20 mouse cellular contexts compared by ENCODE assay signal in genomic region chr11:37735501-37735900, GRCm38 (mm10).
"Had no signal": no experiment of that assay in that cellular context is flagged by ENCODE, and none has a peak within 500 bp of the region (broad histone marks: within the 10 kb centered on the region; RNA-seq: fewer than 3 reads in every experiment).

No protein-coding gene starts in this region.

- H3K27ac ChIP-seq: kidney, embryonic 15.5 days; limb, embryonic 10.5 days; limb, embryonic 13.5 days; liver, embryonic 12.5 days; liver, embryonic 15.5 days; lung, embryonic 15.5 days; stomach, postnatal 0 days had no signal

- H3K9me3 ChIP-seq: kidney, embryonic 15.5 days; limb, embryonic 10.5 days; limb, embryonic 13.5 days; liver, embryonic 12.5 days; liver, embryonic 15.5 days; lung, embryonic 15.5 days; megakaryocyte, embryonic 14.5 days had no signal

- DNase-seq: kidney, adult 8-10 months; kidney, postnatal 10 days; kidney, postnatal 36 days; liver; lung, adult 18-20 months; midbrain, embryonic 14.5 days; right cerebral cortex, adult 18-20 months; right cerebral cortex, postnatal 14 days; right cerebral cortex, postnatal 4 days; thymus, adult 2 months; thymus, postnatal 14 days; thymus, postnatal 4 days had no signal

- H3K36me3 ChIP-seq: kidney, embryonic 15.5 days; limb, embryonic 10.5 days; limb, embryonic 13.5 days; liver, embryonic 12.5 days; liver, embryonic 15.5 days; lung, embryonic 15.5 days had no signal

- H3K4me3 ChIP-seq: kidney, embryonic 15.5 days; limb, embryonic 10.5 days; limb, embryonic 13.5 days; liver, embryonic 12.5 days; liver, embryonic 15.5 days; lung, embryonic 15.5 days; megakaryocyte, embryonic 14.5 days had no signal

- ATAC-seq: liver, embryonic 12.5 days had no signal

- H3K27me3 ChIP-seq: kidney, embryonic 15.5 days; limb, embryonic 13.5 days; liver, embryonic 12.5 days; liver, embryonic 15.5 days; lung, embryonic 15.5 days; megakaryocyte, embryonic 14.5 days had no signal

- H3K4me1 ChIP-seq: kidney, embryonic 15.5 days; limb, embryonic 10.5 days; limb, embryonic 13.5 days; liver, embryonic 12.5 days; liver, embryonic 15.5 days; lung, embryonic 15.5 days; megakaryocyte, embryonic 14.5 days had no signal
